Mouse (Mus musculus) CH12.LX (cell line): ENCODE data around the gene Smim24. TPM values are rescaled to one million over a fixed set of nuclear protein-coding genes. Genes with fewer than 3 reads are reported as not detected.

Source experiments
- DNase-seq: peaks from one replicate; pipeline ENCODE4 v3.0.0-alpha.2; 2013; ENCODE audit errors: extremely low read depth
- H3K27ac ChIP-seq: 2 replicates; pipeline ENCODE4 v1.5.1; 2012; ENCODE audit warnings: low read depth, mild to moderate bottlenecking, control low read depth, moderate library complexity; ENCODE audit not compliant: insufficient read depth
- H3K27me3 ChIP-seq: replicated peaks from 2 replicates; pipeline ENCODE3; 2012; ENCODE audit warnings: inconsistent platforms
- H3K36me3 ChIP-seq, 2 experiments: replicated peaks in 1 of 2; 2 replicates each; pipeline versions ENCODE3 to v1.6.1; 2012; ENCODE audit warnings: inconsistent platforms in 1 of 2, low read length in 1 of 2, mild to moderate bottlenecking in 1 of 2, mixed read lengths in 1 of 2, moderate library complexity in 1 of 2; ENCODE audit not compliant: control insufficient read depth in 1 of 2, insufficient read depth in 1 of 2
- H3K4me1 ChIP-seq, 2 experiments: 2 replicates each; pipeline ENCODE4 v1.6.1; 2012; ENCODE audit warnings: inconsistent platforms in 1 of 2, moderate library complexity in 1 of 2; ENCODE audit not compliant: insufficient read depth in 2 of 2, control insufficient read depth in 1 of 2
- H3K4me2 ChIP-seq: 2 replicates; pipeline ENCODE4 v1.6.1; 2012; ENCODE audit warnings: low read depth, mild to moderate bottlenecking, control low read depth; ENCODE audit not compliant: poor library complexity, insufficient read depth, severe bottlenecking
- H3K4me3 ChIP-seq, 3 experiments: fragments of 150-350 bp in 1 of 3; sonication (generic) in 1 of 3; replicated peaks in 1 of 3; 2 replicates each; pipeline versions ENCODE3 to v1.5.1; 2011 to 2012; ENCODE audit warnings: low read depth in 2 of 3, low read length in 2 of 3, mild to moderate bottlenecking in 2 of 3, moderate library complexity in 2 of 3, control low read depth in 1 of 3, improper control_type of control experiment in 1 of 3, inconsistent platforms in 1 of 3, mixed read lengths in 1 of 3; ENCODE audit not compliant: poor library complexity in 1 of 3
- H3K79me2 ChIP-seq: replicated peaks from 2 replicates; pipeline ENCODE4 v1.6.1; 2012; ENCODE audit warnings: mild to moderate bottlenecking, moderate library complexity; ENCODE audit not compliant: control insufficient read depth, poor library complexity, insufficient read depth, severe bottlenecking; ENCODE audit errors: extremely low read depth
- H3K9ac ChIP-seq: 2 replicates; pipeline ENCODE4 v1.6.1; 2012; ENCODE audit warnings: low read depth, mild to moderate bottlenecking, control low read depth, moderate library complexity; ENCODE audit not compliant: insufficient read depth
- H3K9me3 ChIP-seq: replicated peaks from 2 replicates; pipeline ENCODE3; 2012; ENCODE audit warnings: low read length, inconsistent platforms, mixed read lengths
- E2F4 ChIP-seq: IDR thresholded peaks from 2 replicates; pipeline ENCODE4 v1.6.1; 2011; ENCODE audit warnings: low read depth, low read length, improper control_type of control experiment; ENCODE audit not compliant: insufficient replicate concordance
- ETS1 ChIP-seq: conservative IDR thresholded peaks from 2 replicates; pipeline ENCODE4 v1.6.1; 2012; ENCODE audit warnings: low read depth, mild to moderate bottlenecking, inconsistent platforms, low read length, improper control_type of control experiment, moderate library complexity
- GABPA ChIP-seq: IDR thresholded peaks from 2 replicates; pipeline ENCODE4 v1.6.1; 2012; ENCODE audit warnings: low read depth, low read length, improper control_type of control experiment, inconsistent platforms; ENCODE audit not compliant: insufficient replicate concordance
- IRF4 ChIP-seq: IDR thresholded peaks from 2 replicates; pipeline ENCODE4 v1.6.1; 2014; ENCODE audit warnings: low read depth, mild to moderate bottlenecking, inconsistent platforms, low read length, improper control_type of control experiment
- MAX ChIP-seq: IDR thresholded peaks from 2 replicates; pipeline ENCODE4 v1.6.1; 2011; ENCODE audit warnings: low read length, improper control_type of control experiment
- NELFE ChIP-seq: IDR thresholded peaks from 2 replicates; pipeline ENCODE4 v1.6.1; 2011; ENCODE audit warnings: low read depth, low read length, improper control_type of control experiment
- NRF1 ChIP-seq: IDR thresholded peaks from 2 replicates; pipeline ENCODE4 v1.6.1; 2014; ENCODE audit warnings: low read depth, mild to moderate bottlenecking, inconsistent platforms, low read length, improper control_type of control experiment, moderate library complexity
- POLR2AphosphoS2 ChIP-seq: IDR thresholded peaks from 2 replicates; pipeline ENCODE4 v1.6.1; 2011; ENCODE audit warnings: low read depth, low read length, improper control_type of control experiment
- RAD21 ChIP-seq: IDR thresholded peaks from 2 replicates; pipeline ENCODE4 v1.6.1; 2011; ENCODE audit warnings: low read depth, mild to moderate bottlenecking, low read length, improper control_type of control experiment, moderate library complexity
- RCOR1 ChIP-seq: conservative IDR thresholded peaks from 2 replicates; pipeline ENCODE4 v1.6.1; 2012; ENCODE audit warnings: low read depth, mild to moderate bottlenecking, inconsistent platforms, low read length, improper control_type of control experiment
- TBP ChIP-seq: conservative IDR thresholded peaks from 2 replicates; pipeline ENCODE4 v1.6.1; 2011; ENCODE audit warnings: low read depth, low read length, improper control_type of control experiment
- USF2 ChIP-seq: conservative IDR thresholded peaks from 2 replicates; pipeline ENCODE4 v1.6.1; 2011; ENCODE audit warnings: low read depth, low read length, improper control_type of control experiment
- ZC3H11A ChIP-seq: IDR thresholded peaks from 2 replicates; pipeline ENCODE4 v1.6.1; 2012; ENCODE audit warnings: low read depth, mild to moderate bottlenecking, inconsistent platforms, low read length, improper control_type of control experiment
- ZKSCAN1 ChIP-seq: IDR thresholded peaks from 2 replicates; pipeline ENCODE4 v1.6.1; 2012; ENCODE audit warnings: low read depth, inconsistent platforms, low read length, improper control_type of control experiment, borderline replicate concordance
- ZMIZ1 ChIP-seq: IDR thresholded peaks from 2 replicates; pipeline ENCODE4 v1.6.1; 2012; ENCODE audit warnings: low read depth, mild to moderate bottlenecking, inconsistent platforms, low read length, improper control_type of control experiment
- ZNF384 ChIP-seq: IDR thresholded peaks from 2 replicates; pipeline ENCODE4 v1.6.1; 2012; ENCODE audit warnings: low read depth, low read length, improper control_type of control experiment, inconsistent platforms
- dilution Hi-C: fragments of 300-500 bp; cut with MboI; formaldehyde crosslinking; loops from 2 replicates; pipeline ENCODE4 v1.14.3; 2020; ENCODE audit warnings: low sequenced_read_pairs; ENCODE audit not compliant: extremely low pct_unique_long_range_greater_than_20kb, extremely low pct_ligation_motif_present
- in situ Hi-C: fragments of 300-500 bp; cut with MboI; formaldehyde crosslinking; loops from 3 replicates; pipeline ENCODE4 v1.14.3; 2019; ENCODE audit warnings: low sequenced_read_pairs, low pct_ligation_motif_present, low pct_unique_long_range_greater_than_20kb, mixed read lengths
- polyA plus RNA-seq: library from polyadenylated mRNA; unstranded; fragments of >175 nt; gene quantifications from 2 replicates; pipeline ENCODE4 v1.2.1, GENCODE M21; 2012; ENCODE audit warnings: low read depth; ENCODE audit not compliant: insufficient read length
- total RNA-seq, 2 experiments: library from RNA; depleted of rRNA; stranded (reverse); fragments of 300-350 nt in 1 of 2; fragments of >200 nt in 1 of 2; gene quantifications; 2 replicates each; pipeline ENCODE4 v1.2.3; 2012 to 2014

Smim24 gene
- total and polyA plus RNA-seq, 3 experiments: 0.13 to 0.64 TPM; not detected in 1

- H3K4me3 ChIP-seq: no peak within 1 kb of the TSS
- no peaks in the 10 kb centered on the region for H3K27me3 ChIP-seq
- no peak for TF ChIP-seq GABPA
- no peak for TF ChIP-seq MAX
- peak; percentile 25 for TF ChIP-seq ZMIZ1
- no peak for TF ChIP-seq IRF4
- peak; percentile 11; the same call in 1 of the 2 replicates for TF ChIP-seq POLR2AphosphoS2
- TF ChIP-seq NELFE: no peak
- TF ChIP-seq, all 38 proteins: peak for 2
- peaks cover 90 to 100% of the 10 kb centered on the region in 2 experiments for H3K36me3 ChIP-seq
- no peak within 1 kb of the TSS for H3K4me2 ChIP-seq
- H3K9me3 ChIP-seq: no peaks in the 10 kb centered on the region
- peaks cover 34 to 61% of the 10 kb centered on the region in 2 experiments for H3K4me1 ChIP-seq
- dilution Hi-C loops (no loop called here), in situ Hi-C loops (no loop called here)
- H3K79me2 ChIP-seq: no peaks in the 10 kb centered on the region
- no peak within 1 kb of the TSS for H3K9ac ChIP-seq
- no peak for DNase-seq
- no peak within 1 kb of the TSS for H3K27ac ChIP-seq
Observed at GRCm38 (mm10) chr10:81365672-81366476, 27.0 kb upstream of the Smim24 start, which contains the start of gene 4930404N11Rik. Gene 4930404N11Rik, minus strand, starts transcription at chr10:81365816.

GRCm38 (mm10) chr10:81366477-81367206, 26.2 kb upstream of the Smim24 start:
- H3K27ac ChIP-seq: peak overlapping the region; percentile 19; the same call in 1 of the 2 replicates
- dilution Hi-C loops: no loop called here
- peaks cover 34 to 54% of the 10 kb centered on the region in 2 experiments for H3K4me1 ChIP-seq

GRCm38 (mm10) chr10:81367207-81367495, 25.7 kb upstream of the Smim24 start:
- no peak for DNase-seq
- no peak overlapping the region for H3K4me3 ChIP-seq
- no peaks in the 10 kb centered on the region for H3K27me3 ChIP-seq
- H3K36me3 ChIP-seq: peaks cover 92 to 100% of the 10 kb centered on the region in 2 experiments
- dilution Hi-C loops (no loop called here), in situ Hi-C loops (no loop called here)
- peaks cover 30 to 49% of the 10 kb centered on the region in 2 experiments for H3K4me1 ChIP-seq
- no peak overlapping the region for H3K9ac ChIP-seq
- no peak for TF ChIP-seq RAD21
- no peak for TF ChIP-seq ETS1
- TF ChIP-seq RCOR1: no peak
- TF ChIP-seq E2F4: no peak
- no peak for TF ChIP-seq ZNF384
- TF ChIP-seq MAX: no peak
- TF ChIP-seq TBP: no peak
- TF ChIP-seq USF2: no peak
- no peak for TF ChIP-seq ZKSCAN1
- no peak for TF ChIP-seq ZC3H11A
- no peak for TF ChIP-seq NRF1
- no peaks in the 10 kb centered on the region; the same call in 1 of the 2 replicates for H3K79me2 ChIP-seq
- H3K27ac ChIP-seq: no peak overlapping the region
- H3K9me3 ChIP-seq: no peaks in the 10 kb centered on the region
- no peak overlapping the region for H3K4me2 ChIP-seq

More at GRCm38 (mm10) chr10:81366477-81367206, 26.2 kb upstream of the Smim24 start:
- DNase-seq: peak; percentile 12
- in situ Hi-C loops: no loop called here
- H3K9ac ChIP-seq: no peak overlapping the region
- H3K79me2 ChIP-seq: no peaks in the 10 kb centered on the region
- no peak overlapping the region for H3K4me3 ChIP-seq
- H3K36me3 ChIP-seq: peaks cover 93 to 100% of the 10 kb centered on the region in 2 experiments
- TF ChIP-seq RAD21 (no peak), POLR2AphosphoS2 (0 out of 2 replicates have a peak, but pooled peaks have one; percentile 45)
- H3K4me2 ChIP-seq: no peak overlapping the region
- no peaks in the 10 kb centered on the region for H3K9me3 ChIP-seq
- no peaks in the 10 kb centered on the region for H3K27me3 ChIP-seq
